Mouse (Mus musculus) stomach, embryonic 16.5 days (tissue): ENCODE results near the gene Gm9611. TPM values are rescaled to one million over a fixed set of nuclear protein-coding genes. Genes with fewer than 3 reads are reported as not detected.
"Not testable (repeated sequence)": the region's sequence is repeated elsewhere in the genome, so short reads cannot be mapped to it uniquely, and the experiment has no call there.

ENCODE experiments used
- ATAC-seq: fragments of 200-750 bp; cut with Nextera tagmentation; 2 replicates; pipeline ENCODE4 v1.8.0; 2017; ENCODE audit warnings: moderate number of reproducible peaks, moderate TSS enrichment; ENCODE audit not compliant: insufficient read depth, low FRiP score
- H3K27ac ChIP-seq: fragments of 300-500 bp; sonication (generic); 2 replicates; pipeline ENCODE4 v1.5.1; 2014; ENCODE audit warnings: low read length
- H3K27me3 ChIP-seq: fragments of 300-500 bp; sonication (generic); 2 replicates; pipeline ENCODE4 v1.6.1; 2014; ENCODE audit warnings: low read length, control low read depth, mixed read lengths; ENCODE audit not compliant: control insufficient read depth, insufficient read depth
- H3K36me3 ChIP-seq: fragments of 300-500 bp; sonication (generic); 2 replicates; pipeline ENCODE4 v1.6.1; 2014; ENCODE audit warnings: low read length; ENCODE audit not compliant: control insufficient read depth, insufficient read depth
- H3K4me1 ChIP-seq: fragments of 300-500 bp; sonication (generic); 2 replicates; pipeline ENCODE4 v1.6.1; 2014; ENCODE audit warnings: low read length, control low read depth, mixed read lengths; ENCODE audit not compliant: control insufficient read depth, insufficient read depth
- H3K4me2 ChIP-seq: fragments of 300-500 bp; sonication (generic); 2 replicates; pipeline ENCODE4 v1.6.1; 2014; ENCODE audit warnings: low read depth, low read length, mixed read lengths
- H3K4me3 ChIP-seq: fragments of 300-500 bp; sonication (generic); replicated peaks from 2 replicates; pipeline ENCODE4 v1.5.1; 2014; ENCODE audit warnings: mild to moderate bottlenecking, low read length
- H3K9ac ChIP-seq: fragments of 300-500 bp; sonication (generic); 2 replicates; pipeline ENCODE4 v1.6.1; 2014; ENCODE audit warnings: low read length
- H3K9me3 ChIP-seq: fragments of 300-500 bp; sonication (generic); replicated peaks from 2 replicates; pipeline ENCODE4 v1.6.1; 2016; ENCODE audit warnings: low read length, control low read depth; ENCODE audit not compliant: control insufficient read depth
- WGBS: fragments of 180-500 bp; shearing (Covaris S2); extraction: QIAGEN DNeasy Blood & Tissue Kit; methylation state at CpG from one replicate; pipeline ENCODE4 v1.1.7; 2014; 5-methylcytosine and 5-hydroxymethylcytosine counted together
- microRNA-seq: library from miRNA; unstranded; fragments of <30 nt; microRNA quantifications from one replicate; pipeline ENCODE4, GENCODE M21; 2016
- polyA plus RNA-seq: library from polyadenylated mRNA; unstranded; fragments of >200 nt; fragmentation: Nextera tagmentation; extraction: Ambion mirVana; gene quantifications from 2 replicates; pipeline ENCODE4 v1.2.1, GENCODE M21; 2015

Gm9611 gene
- polyA plus RNA-seq = not detected in 2 replicates

DNA sequence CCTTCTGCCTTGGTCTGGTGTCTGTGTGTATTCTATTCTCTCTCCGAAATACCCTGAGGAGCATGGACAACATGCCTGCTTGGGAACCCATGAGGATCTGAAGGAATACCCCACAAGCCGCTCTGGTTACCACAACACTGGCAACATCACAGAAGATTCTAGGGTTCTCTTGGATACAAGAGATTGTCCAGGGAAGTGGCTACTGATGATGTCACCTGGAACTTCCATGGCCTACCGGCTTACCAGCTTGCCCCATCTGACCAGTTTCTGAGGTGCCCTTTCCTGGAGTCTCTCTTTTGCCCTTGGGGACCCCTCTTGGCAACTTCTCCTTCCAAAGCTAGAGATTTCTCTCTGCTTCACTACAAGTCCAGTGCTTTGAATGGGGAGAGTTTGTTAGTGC, at the start of gene Gm9611:
Gm9611 (minus strand) TSS at position 101 of the 400 bp plus-strand sequence.
- not testable (repeated sequence) for H3K36me3 ChIP-seq, H3K4me1 ChIP-seq, H3K4me2 ChIP-seq, H3K9me3 ChIP-seq, H3K27ac ChIP-seq, H3K27me3 ChIP-seq, H3K9ac ChIP-seq, H3K4me3 ChIP-seq, ATAC-seq
- WGBS = no CpG with 5 or more reads among the region's 3 CpGs

DNA sequence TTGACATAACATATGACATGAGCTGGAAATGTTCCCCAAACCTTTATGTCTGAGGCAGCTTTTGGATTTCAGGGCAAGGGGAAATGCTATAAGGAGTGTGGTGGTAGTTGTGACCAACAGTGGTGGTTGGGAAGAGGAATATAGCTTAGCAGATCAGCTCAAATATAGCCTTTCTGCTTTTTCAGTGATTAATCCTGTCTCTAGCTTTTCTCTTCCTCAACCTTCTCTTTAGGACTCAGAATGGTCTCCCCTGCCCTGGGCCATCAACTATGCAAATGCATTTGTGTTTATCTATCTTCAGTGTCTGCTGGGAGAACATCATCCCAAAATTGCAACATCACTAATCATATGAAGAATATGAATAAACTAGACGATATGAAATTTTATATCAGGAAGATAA, 12.8 kb upstream of the Gm9611 start, which contains the start of gene Gm7995:
Gm7995 (plus strand) TSS at position 301 of the 400 bp plus-strand sequence.
- H3K9me3 ChIP-seq, H3K9ac ChIP-seq, ATAC-seq, H3K4me1 ChIP-seq, H3K4me3 ChIP-seq, H3K27me3 ChIP-seq, H3K27ac ChIP-seq, H3K4me2 ChIP-seq, H3K36me3 ChIP-seq: not testable (repeated sequence)
- WGBS = no CpG with 5 or more reads among the region's 1 CpGs

GRCm38 (mm10) chr14:42259948-42260347, 37.2 kb downstream of the Gm9611 start, which contains the start of gene Gm17026:
TSS of gene Gm17026 (minus strand) at chr14:42260048.
- not testable (repeated sequence) for H3K4me1 ChIP-seq, H3K27ac ChIP-seq, H3K27me3 ChIP-seq, H3K9me3 ChIP-seq, H3K9ac ChIP-seq, H3K4me3 ChIP-seq, ATAC-seq, H3K36me3 ChIP-seq, H3K4me2 ChIP-seq
- no CpG with 5 or more reads among the region's 3 CpGs for WGBS

Small RNA genes within 50 kb of the gene (microRNA-seq; reads per million reads assigned to microRNA genes)
- gene Gm25208 (not detected), gene Gm25892 (not detected)

Other genes with a start within 250 kb of the Gm9611 start
- not detected in 2 replicates for gene Gm7951, start 180.0 kb downstream of the Gm9611 start, polyA plus RNA-seq
- not detected in 2 replicates for gene Gm17027, start 134.7 kb downstream of the Gm9611 start, polyA plus RNA-seq
- gene Gm3573, start 106.6 kb downstream of the Gm9611 start, polyA plus RNA-seq = not detected in 2 replicates
- not detected in 2 replicates for gene Gm17026, start 37.3 kb downstream of the Gm9611 start, polyA plus RNA-seq
- gene Gm7995, start 12.9 kb upstream of the Gm9611 start, polyA plus RNA-seq = not detected in 2 replicates
- gene Gm8005, start 142.3 kb upstream of the Gm9611 start, polyA plus RNA-seq = not detected in 2 replicates
- gene Gm8011, start 166.5 kb upstream of the Gm9611 start, polyA plus RNA-seq = not detected in 2 replicates
- gene Gm8020, start 205.0 kb upstream of the Gm9611 start, polyA plus RNA-seq = not detected in 2 replicates
- not detected in 2 replicates for gene Gm8024, start 226.9 kb upstream of the Gm9611 start, polyA plus RNA-seq